Mouse (Mus musculus): ENCODE data around the gene Synm. TPM values are rescaled to one million over a fixed set of nuclear protein-coding genes. Genes with fewer than 3 reads are reported as not detected.

The Synm gene
- polyA plus RNA-seq, 1 experiment, result 13.6 TPM

GRCm38 (mm10) chr7:67755366-67755765, 4.2 kb downstream of the Synm start:
- no peak overlapping the region for H3K27ac ChIP-seq (ENCODE audit: insufficient read depth, low read length)
- no peaks in the 10 kb centered on the region for H3K4me1 ChIP-seq (ENCODE audit: control insufficient read depth, insufficient read depth, low read length)
- TF ChIP-seq POLR2A (IDR thresholded peaks at IDR 0.05; ENCODE audit: extremely low read depth, insufficient read depth, low read length), result no peak
- no peak for TF ChIP-seq CTCF (IDR thresholded peaks at IDR 0.05; ENCODE audit: extremely low read depth, insufficient read depth, low read length)
- no peak overlapping the region for H3K4me3 ChIP-seq (ENCODE audit: insufficient read depth, low read length)

GRCm38 (mm10) chr7:67754606-67755005, 4.9 kb downstream of the Synm start:
- Histone ChIP-seq H3K4me3 (ENCODE audit: insufficient read depth, low read length) (no peak overlapping the region), H3K27ac (ENCODE audit: insufficient read depth, low read length) (no peak overlapping the region), H3K4me1 (ENCODE audit: control insufficient read depth, insufficient read depth, low read length) (no peaks in the 10 kb centered on the region)
- TF ChIP-seq CTCF (IDR thresholded peaks at IDR 0.05; ENCODE audit: extremely low read depth, insufficient read depth, low read length) (no peak), POLR2A (IDR thresholded peaks at IDR 0.05; ENCODE audit: extremely low read depth, insufficient read depth, low read length) (no peak)

GRCm38 (mm10) chr7:67749441-67750239, 9.9 kb downstream of the Synm start:
- no peak for TF ChIP-seq CTCF (IDR thresholded peaks at IDR 0.05; ENCODE audit: extremely low read depth, insufficient read depth, low read length)
- TF ChIP-seq POLR2A (IDR thresholded peaks at IDR 0.05; ENCODE audit: extremely low read depth, insufficient read depth, low read length), result no peak
- H3K4me3 ChIP-seq (ENCODE audit: insufficient read depth, low read length), result no peak overlapping the region
- no peak overlapping the region for H3K27ac ChIP-seq (ENCODE audit: insufficient read depth, low read length)
- H3K4me1 ChIP-seq (ENCODE audit: control insufficient read depth, insufficient read depth, low read length), result no peaks in the 10 kb centered on the region

- TF ChIP-seq POLR2A (IDR thresholded peaks at IDR 0.05; ENCODE audit: extremely low read depth, insufficient read depth, low read length) (no peak), CTCF (IDR thresholded peaks at IDR 0.05; ENCODE audit: extremely low read depth, insufficient read depth, low read length) (no peak)
- Histone ChIP-seq H3K4me3 (ENCODE audit: insufficient read depth, low read length) (no peak overlapping the region), H3K27ac (ENCODE audit: insufficient read depth, low read length) (no peak overlapping the region), H3K4me1 (ENCODE audit: control insufficient read depth, insufficient read depth, low read length) (no peaks in the 10 kb centered on the region)
Observed at GRCm38 (mm10) chr7:67747731-67748305, 11.7 kb downstream of the Synm start.

GRCm38 (mm10) chr7:67741706-67742105, 17.8 kb downstream of the Synm start:
- TF ChIP-seq CTCF (IDR thresholded peaks at IDR 0.05; ENCODE audit: extremely low read depth, insufficient read depth, low read length), result no peak
- no peak for TF ChIP-seq POLR2A (IDR thresholded peaks at IDR 0.05; ENCODE audit: extremely low read depth, insufficient read depth, low read length)
- Histone ChIP-seq H3K27ac (ENCODE audit: insufficient read depth, low read length) (no peak overlapping the region), H3K4me1 (ENCODE audit: control insufficient read depth, insufficient read depth, low read length) (no peaks in the 10 kb centered on the region), H3K4me3 (ENCODE audit: insufficient read depth, low read length) (no peak overlapping the region)

GRCm38 (mm10) chr7:67740796-67741195, 18.7 kb downstream of the Synm start:
- H3K27ac ChIP-seq (ENCODE audit: insufficient read depth, low read length), result no peak overlapping the region
- H3K4me3 ChIP-seq (ENCODE audit: insufficient read depth, low read length), result no peak overlapping the region
- TF ChIP-seq POLR2A (IDR thresholded peaks at IDR 0.05; ENCODE audit: extremely low read depth, insufficient read depth, low read length), result no peak
- no peak for TF ChIP-seq CTCF (IDR thresholded peaks at IDR 0.05; ENCODE audit: extremely low read depth, insufficient read depth, low read length)
- H3K4me1 ChIP-seq (ENCODE audit: control insufficient read depth, insufficient read depth, low read length), result no peaks in the 10 kb centered on the region

GRCm38 (mm10) chr7:67740382-67740781, 19.2 kb downstream of the Synm start:
- TF ChIP-seq CTCF (IDR thresholded peaks at IDR 0.05; ENCODE audit: extremely low read depth, insufficient read depth, low read length), result no peak
- no peak for TF ChIP-seq POLR2A (IDR thresholded peaks at IDR 0.05; ENCODE audit: extremely low read depth, insufficient read depth, low read length)
- Histone ChIP-seq H3K4me1 (ENCODE audit: control insufficient read depth, insufficient read depth, low read length) (no peaks in the 10 kb centered on the region), H3K27ac (ENCODE audit: insufficient read depth, low read length) (no peak overlapping the region), H3K4me3 (ENCODE audit: insufficient read depth, low read length) (no peak overlapping the region)

- no peak for TF ChIP-seq CTCF (IDR thresholded peaks at IDR 0.05; ENCODE audit: extremely low read depth, insufficient read depth, low read length)
- no peak overlapping the region for H3K4me3 ChIP-seq (ENCODE audit: insufficient read depth, low read length)
- H3K4me1 ChIP-seq (ENCODE audit: control insufficient read depth, insufficient read depth, low read length), result no peaks in the 10 kb centered on the region
- no peak overlapping the region for H3K27ac ChIP-seq (ENCODE audit: insufficient read depth, low read length)
Observed at GRCm38 (mm10) chr7:67732276-67732675, 27.3 kb downstream of the Synm start.

GRCm38 (mm10) chr7:67730431-67731110, 29.0 kb downstream of the Synm start:
- no peak for TF ChIP-seq POLR2A (IDR thresholded peaks at IDR 0.05; ENCODE audit: extremely low read depth, insufficient read depth, low read length)
- TF ChIP-seq CTCF (IDR thresholded peaks at IDR 0.05; ENCODE audit: extremely low read depth, insufficient read depth, low read length), result no peak
- Histone ChIP-seq H3K4me1 (ENCODE audit: control insufficient read depth, insufficient read depth, low read length) (no peaks in the 10 kb centered on the region), H3K4me3 (ENCODE audit: insufficient read depth, low read length) (no peak overlapping the region), H3K27ac (ENCODE audit: insufficient read depth, low read length) (peak overlapping the region; percentile 22; the same call in 1 of the 2 replicates)
